Mouse (Mus musculus): ENCODE measurements around the gene Qser1. TPM values are rescaled to one million over a fixed set of nuclear protein-coding genes. Genes with fewer than 3 reads are reported as not detected.

Qser1 gene
- total RNA-seq, 1 experiment from 2014 or later: 24.2 TPM

GRCm38 (mm10) chr2:104736241-104736640 is 80.3 kb downstream of the Qser1 start:
- DNase-seq: peak; percentile 14

GRCm38 (mm10) chr2:104732562-104733256 is 83.9 kb downstream of the Qser1 start:
- DNase-seq: peak; percentile 11

DNA sequence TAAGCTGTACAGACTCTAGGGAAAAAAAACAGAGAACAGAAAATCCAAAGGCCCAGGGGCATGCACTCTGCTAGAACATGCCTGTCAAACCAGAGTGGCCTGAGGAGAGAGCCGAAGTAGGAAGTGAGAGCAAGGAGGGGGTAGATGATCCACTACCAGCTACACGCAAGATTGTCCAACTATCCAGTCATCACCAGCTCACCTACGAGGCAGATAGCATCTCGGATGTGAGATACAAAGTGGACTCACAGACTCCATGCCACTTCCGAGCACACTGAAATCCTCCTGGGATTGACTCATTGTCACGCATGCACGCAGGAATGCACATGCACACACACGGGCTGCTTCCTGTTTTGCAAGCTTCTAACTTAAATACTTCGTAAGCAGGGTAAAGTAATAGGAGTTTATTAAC is 84.5 kb downstream of the Qser1 start:
- no peak for DNase-seq

GRCm38 (mm10) chr2:104727369-104727768 is 89.2 kb downstream of the Qser1 start:
- DNase-seq: no peak

- no peak for DNase-seq
Observed at GRCm38 (mm10) chr2:104722021-104722420, 94.5 kb downstream of the Qser1 start.

GRCm38 (mm10) chr2:104717827-104718226 is 98.7 kb downstream of the Qser1 start:
- no peak for DNase-seq

DNA sequence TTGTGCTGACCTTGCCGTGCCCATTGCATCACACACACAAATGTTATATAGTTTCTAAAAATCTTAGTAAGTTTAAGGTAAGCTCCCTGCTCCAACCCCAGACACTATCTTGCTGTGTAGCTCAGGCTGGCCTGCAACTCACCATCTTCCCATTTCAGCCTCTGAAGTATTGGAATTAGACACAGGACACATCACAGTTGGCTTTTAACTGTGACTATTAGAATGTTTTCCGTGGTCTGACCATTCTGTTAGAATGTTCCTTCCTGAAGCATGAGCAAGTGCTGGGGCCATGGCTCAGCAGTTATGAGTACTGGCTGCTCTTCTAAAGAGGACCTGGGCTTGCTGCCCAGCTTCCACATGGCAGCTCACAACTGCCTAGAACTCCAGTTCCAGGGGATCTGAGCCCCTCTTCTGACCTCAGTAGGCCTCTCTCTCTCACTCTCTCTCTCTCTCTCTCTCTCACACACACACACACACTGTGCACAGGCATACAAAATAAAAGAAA is 99.3 kb downstream of the Qser1 start:
- DNase-seq: no peak

DNA sequence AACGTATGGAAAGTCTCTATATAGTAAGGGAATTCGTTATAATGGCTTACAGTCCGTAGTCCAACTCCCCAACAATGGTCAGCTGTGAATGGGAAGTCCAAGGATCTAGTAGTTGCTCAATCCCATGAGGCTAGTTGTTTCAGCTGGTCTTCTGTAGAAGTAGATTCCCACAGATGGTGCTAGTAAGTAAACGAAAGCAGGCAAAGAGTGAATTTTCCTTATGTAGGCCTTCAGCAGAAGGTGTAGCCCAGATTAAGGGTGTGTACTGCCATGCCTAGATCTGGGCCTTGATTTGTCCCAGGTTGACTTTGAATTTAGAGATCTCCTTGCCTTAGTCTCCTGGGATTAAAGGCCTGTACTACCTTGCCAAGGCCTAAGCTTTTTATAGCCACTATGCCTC is 100.3 kb downstream of the Qser1 start, which contains the start of gene Pin1rt1:
Gene Pin1rt1 (minus strand): TSS at position 101 of the 400 bp plus-strand sequence.
- no peak for DNase-seq

DNA sequence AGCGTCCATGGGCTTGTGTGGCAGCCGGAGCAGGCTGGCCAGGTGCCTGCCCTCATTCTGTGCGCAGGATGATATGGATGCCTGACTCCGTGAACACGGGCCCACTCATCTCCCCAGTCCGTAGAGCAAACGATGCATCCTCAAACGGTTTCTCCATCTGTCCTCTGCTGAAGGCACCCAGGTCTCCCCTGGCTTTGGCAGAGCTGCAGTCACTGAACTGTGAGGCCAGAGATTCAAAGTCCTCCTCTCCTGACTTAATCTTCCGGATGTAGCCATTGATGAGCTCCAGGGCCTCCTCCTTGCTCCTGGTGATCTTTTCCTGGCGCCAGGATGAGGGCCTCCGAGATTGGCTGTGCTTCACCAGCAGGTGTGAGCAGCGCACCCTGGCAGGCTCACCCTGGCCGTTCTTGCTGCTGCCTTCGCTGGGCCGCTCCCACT is 102.3 kb downstream of the Qser1 start:
- DNase-seq: no peak

GRCm38 (mm10) chr2:104712486-104712809 is 104.1 kb downstream of the Qser1 start:
- no peak for DNase-seq

DNA sequence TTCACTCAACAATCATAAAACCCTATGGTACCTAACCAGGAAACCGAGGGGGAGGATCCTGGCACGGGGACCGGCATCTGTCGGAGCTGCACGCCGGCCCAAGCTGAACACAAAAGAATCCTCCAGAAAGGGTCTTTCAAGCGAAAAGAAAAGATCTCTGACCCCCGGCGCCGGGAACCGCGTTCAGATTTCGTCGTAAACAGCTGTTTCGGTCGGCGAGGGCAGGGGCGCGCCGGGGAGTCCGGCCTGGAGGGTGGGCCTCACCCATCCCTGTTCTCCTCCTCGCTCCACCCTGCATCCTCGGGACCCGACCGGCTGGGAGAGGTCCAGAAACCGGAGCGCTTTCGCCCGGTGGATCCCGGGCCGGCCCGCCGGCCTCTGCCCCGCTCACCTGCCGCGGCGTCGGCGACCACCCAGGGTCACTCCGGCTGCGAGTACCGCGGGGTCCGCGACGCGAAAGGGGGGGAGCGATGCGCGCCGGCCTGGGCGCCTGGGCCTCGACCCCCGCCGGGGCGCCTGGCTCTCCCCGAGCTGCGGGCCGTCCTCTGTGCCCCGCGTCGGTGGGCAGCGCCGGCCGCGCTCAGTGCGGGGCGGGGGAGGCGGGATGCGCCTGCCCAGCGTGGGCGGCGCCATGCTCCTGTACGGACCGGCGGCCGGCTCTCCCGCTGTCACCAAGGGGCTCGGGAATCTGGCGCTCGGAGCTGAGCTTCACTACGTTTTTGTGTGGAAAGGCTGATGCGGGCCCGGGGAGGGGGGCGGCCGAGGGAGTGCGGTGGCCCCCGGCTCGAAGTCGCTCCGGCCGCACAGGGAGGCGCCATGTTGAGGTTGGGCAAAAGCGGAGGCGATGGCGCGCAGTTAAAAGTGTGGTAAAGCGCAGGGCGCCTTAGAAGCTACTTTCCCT is 104.7 kb downstream of the Qser1 start, which contains the start of gene Tcp11l1:
Gene Tcp11l1 (minus strand): TSS at position 585 of the 901 bp plus-strand sequence.
- DNase-seq: peak; percentile 80

- no peak for DNase-seq
Observed at GRCm38 (mm10) chr2:104710670-104711370, 105.7 kb downstream of the Qser1 start.

- no peak for DNase-seq
Observed at GRCm38 (mm10) chr2:104709786-104710337, 106.7 kb downstream of the Qser1 start.

Other genes starting within 250 kb of the Qser1 start
- gene Cstf3, start 226.2 kb downstream of the Qser1 start, total RNA-seq (2021): 30.7 and 42.6 TPM in 2 replicates
- gene Tcp11l1, start 104.6 kb downstream of the Qser1 start, total RNA-seq (2021): 9.0 and 10.6 TPM in 2 replicates
- gene Pin1rt1, start 100.4 kb downstream of the Qser1 start, total RNA-seq (2021): not detected in 2 replicates
- gene Depdc7, start 73.9 kb downstream of the Qser1 start, total RNA-seq (2021): 1.8 and 5.2 TPM in 2 replicates
- gene Prrg4, start 33.1 kb upstream of the Qser1 start, total RNA-seq (2021): 6.4 TPM in 2 replicates
- gene Ccdc73, start 51.0 kb upstream of the Qser1 start, total RNA-seq (2021): 4.4 and 4.7 TPM in 2 replicates
- 149 and 161 TPM in 2 replicates for gene Eif3m, start 200.3 kb upstream of the Qser1 start, total RNA-seq (2021)

Data from adrenal gland, postnatal 14 days (tissue).